Mouse (Mus musculus) intestine, postnatal 0 days (tissue): ENCODE data around the gene Rorc. TPM values are rescaled to one million over a fixed set of nuclear protein-coding genes. Genes with fewer than 3 reads are reported as not detected.

Experiments
- ATAC-seq: fragments of 200-750 bp; cut with Nextera tagmentation; 2 replicates; pipeline ENCODE4 v1.8.0; 2017; ENCODE audit warnings: mild to moderate bottlenecking, moderate TSS enrichment, moderate library complexity
- H3K27ac ChIP-seq: fragments of 300-500 bp; sonication (generic); 2 replicates; pipeline ENCODE4 v1.5.1; 2014; ENCODE audit warnings: mild to moderate bottlenecking, low read depth, low read length, moderate library complexity
- H3K27me3 ChIP-seq: fragments of 300-500 bp; sonication (generic); replicated peaks from 2 replicates; pipeline ENCODE4 v1.6.1; 2014; ENCODE audit warnings: low read length, mixed read lengths; ENCODE audit not compliant: control insufficient read depth, insufficient read depth
- H3K36me3 ChIP-seq: fragments of 300-500 bp; sonication (generic); 2 replicates; pipeline ENCODE4 v1.6.1; 2014; ENCODE audit warnings: mild to moderate bottlenecking, moderate library complexity; ENCODE audit not compliant: control insufficient read depth, insufficient read depth
- H3K4me1 ChIP-seq: fragments of 300-500 bp; sonication (generic); replicated peaks from 2 replicates; pipeline ENCODE4 v1.6.1; 2014; ENCODE audit warnings: antibody characterized with exemption, low read length, mixed read lengths; ENCODE audit not compliant: control insufficient read depth, insufficient read depth
- H3K4me2 ChIP-seq: fragments of 300-500 bp; sonication (generic); replicated peaks from 2 replicates; pipeline ENCODE4 v1.6.1; 2014; ENCODE audit warnings: low read depth, mild to moderate bottlenecking, moderate library complexity
- H3K4me3 ChIP-seq: fragments of 300-500 bp; sonication (generic); 2 replicates; pipeline ENCODE4 v1.5.1; 2014; ENCODE audit warnings: low read depth, low read length
- H3K9ac ChIP-seq: fragments of 300-500 bp; sonication (generic); 2 replicates; pipeline ENCODE4 v1.6.1; 2014; ENCODE audit warnings: mild to moderate bottlenecking, low read depth, low read length
- H3K9me3 ChIP-seq: fragments of 300-500 bp; sonication (generic); 2 replicates; pipeline ENCODE4 v1.6.1; 2016; ENCODE audit warnings: mixed run types; ENCODE audit not compliant: control insufficient read depth
- CTCF ChIP-seq: sonication (generic); IDR thresholded peaks from 2 replicates; pipeline ENCODE4 v1.5.1; 2016; ENCODE audit warnings: low read depth, mild to moderate bottlenecking, control low read depth, antibody characterized with exemption, moderate library complexity
- WGBS: fragments of 180-500 bp; shearing (Covaris S2); extraction: QIAGEN DNeasy Blood & Tissue Kit; methylation state at CpG from one replicate; pipeline ENCODE4 v1.1.7; 2014; 5-methylcytosine and 5-hydroxymethylcytosine counted together
- polyA plus RNA-seq: library from polyadenylated mRNA; unstranded; fragments of >200 nt; fragmentation: Nextera tagmentation; extraction: Ambion mirVana; gene quantifications from 2 replicates; pipeline ENCODE4 v1.2.1, GENCODE M21; 2015

Rorc gene
- polyA plus RNA-seq, 1 experiment from 2014 or later, result 25.5 TPM

GRCm38 (mm10) chr3:94412530-94412929 is 39.9 kb downstream of the Rorc start:
- H3K27ac ChIP-seq, result no peak overlapping the region
- H3K4me3 ChIP-seq, result peak overlapping the region; percentile 40
- H3K36me3 ChIP-seq, result no peaks in the 10 kb centered on the region
- 7% methylated on average over 25 of the region's 25 CpGs for WGBS
- ATAC-seq, result peak; percentile 46
- H3K4me1 ChIP-seq, result no peaks in the 10 kb centered on the region; the same call in 1 of the 2 replicates
- no peak for TF ChIP-seq CTCF
- no peak overlapping the region for H3K9ac ChIP-seq
- H3K27me3 ChIP-seq, result no peaks in the 10 kb centered on the region
- no peaks in the 10 kb centered on the region for H3K9me3 ChIP-seq
- H3K4me2 ChIP-seq, result peak overlapping the region; percentile 66

DNA sequence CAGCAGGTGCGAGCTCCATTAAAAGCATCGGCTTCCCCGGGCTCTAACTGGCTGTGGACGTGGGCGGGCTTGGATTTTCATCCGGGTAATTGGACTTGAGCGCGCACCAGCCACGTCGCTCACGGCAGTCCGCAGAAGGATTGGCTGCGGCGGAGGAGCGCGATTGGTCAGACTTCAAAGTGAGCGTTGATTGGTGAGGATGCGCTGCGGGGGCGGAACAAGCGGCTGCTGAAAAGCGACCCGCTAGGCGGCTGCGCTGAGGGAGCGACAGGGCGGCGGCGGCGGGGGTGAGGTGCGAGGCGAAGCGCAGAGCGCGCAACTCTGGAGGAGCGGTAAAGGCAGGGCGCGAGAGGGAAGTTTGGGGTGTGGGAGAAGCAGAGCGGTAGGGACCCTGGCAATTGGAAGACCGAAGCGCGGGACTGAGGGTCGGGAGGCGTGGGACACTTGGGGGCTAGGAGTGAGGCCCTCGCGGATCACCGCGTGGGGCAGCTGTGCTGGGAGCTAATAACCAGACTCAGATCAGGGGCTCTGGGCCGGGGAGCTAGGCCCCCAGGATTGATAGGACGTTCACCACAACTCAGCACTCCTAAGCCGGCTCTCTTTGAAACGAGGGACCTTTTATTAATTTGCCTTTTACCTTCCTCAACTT is 40.6 kb downstream of the Rorc start, which contains the start of gene Tdrkh:
Gene Tdrkh, plus strand, starts transcription at position 243 of the 649 bp plus-strand sequence.
- Histone ChIP-seq H3K27me3 (no peaks in the 10 kb centered on the region), H3K27ac (no peak within 1 kb of the TSS), H3K4me1 (no peaks in the 10 kb centered on the region; the same call in 1 of the 2 replicates), H3K9ac (no peak within 1 kb of the TSS), H3K4me3 (peak within 1 kb of the TSS; percentile 40), H3K9me3 (no peaks in the 10 kb centered on the region), H3K4me2 (peak within 1 kb of the TSS; percentile 66), H3K36me3 (no peaks in the 10 kb centered on the region)
- WGBS, result 7% methylated on average over 52 of the region's 52 CpGs
- ATAC-seq, result peak; percentile 99
- peak; percentile 52 for TF ChIP-seq CTCF

DNA sequence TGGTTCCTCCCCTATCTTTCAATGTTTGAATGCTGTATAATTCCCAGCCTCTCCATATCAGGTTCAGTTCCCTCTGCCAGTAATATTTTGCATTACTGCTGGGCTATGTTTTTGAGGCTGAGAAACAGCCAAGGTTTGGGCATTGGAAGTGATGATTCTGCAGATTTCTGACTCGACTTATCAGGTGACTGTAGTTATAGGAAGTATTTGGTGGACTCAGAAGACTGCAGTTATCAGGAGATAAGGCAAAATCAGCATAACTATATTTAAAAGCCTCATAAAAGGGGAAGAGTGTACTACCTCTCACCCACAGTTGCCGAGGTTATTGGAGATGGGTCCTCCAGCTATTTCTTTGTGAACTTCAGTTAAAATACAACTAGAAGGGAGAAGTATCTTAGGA is 58.4 kb downstream of the Rorc start:
- WGBS, result 33% methylated on average over 2 of the region's 2 CpGs
- Histone ChIP-seq H3K36me3 (no peaks in the 10 kb centered on the region), H3K9ac (no peak overlapping the region), H3K9me3 (no peaks in the 10 kb centered on the region), H3K27me3 (no peaks in the 10 kb centered on the region), H3K4me3 (no peak overlapping the region), H3K4me2 (no peak overlapping the region), H3K4me1 (no peaks in the 10 kb centered on the region), H3K27ac (no peak overlapping the region)
- ATAC-seq, result no peak
- no peak for TF ChIP-seq CTCF

DNA sequence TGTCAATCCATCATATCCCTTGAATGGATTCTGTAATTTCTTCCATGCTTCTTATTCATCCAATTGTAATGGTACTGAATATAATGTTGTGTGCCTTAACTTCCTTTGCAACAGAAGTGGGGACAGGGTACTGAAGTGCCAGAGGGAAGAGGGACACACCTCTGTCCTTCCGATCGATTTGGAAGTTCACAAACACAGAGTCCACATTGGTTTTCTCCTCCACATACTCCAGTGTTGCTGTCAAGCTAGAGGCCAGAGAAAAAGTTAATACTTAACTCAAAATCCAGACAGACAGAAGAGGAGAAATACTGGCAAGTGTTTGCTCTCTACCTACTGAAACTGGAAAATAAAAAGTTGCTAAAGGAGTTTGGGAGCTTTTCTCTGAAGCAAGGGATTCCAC is 61.7 kb downstream of the Rorc start:
- 39% methylated on average over 2 of the region's 2 CpGs for WGBS
- no peaks in the 10 kb centered on the region for H3K27me3 ChIP-seq
- no peak overlapping the region for H3K4me2 ChIP-seq

GRCm38 (mm10) chr3:94436420-94436819 is 63.8 kb downstream of the Rorc start:
- no peaks in the 10 kb centered on the region for H3K36me3 ChIP-seq
- no peaks in the 10 kb centered on the region for H3K27me3 ChIP-seq
- no peak overlapping the region for H3K27ac ChIP-seq
- no peak overlapping the region for H3K4me2 ChIP-seq
- no peaks in the 10 kb centered on the region for H3K4me1 ChIP-seq
- no peak overlapping the region for H3K9ac ChIP-seq
- no peak for TF ChIP-seq CTCF
- no peak for ATAC-seq
- no peaks in the 10 kb centered on the region for H3K9me3 ChIP-seq
- WGBS, result 82% methylated on average over 9 of the region's 9 CpGs
- H3K4me3 ChIP-seq, result no peak overlapping the region

More for the DNA sequence above, 61.7 kb downstream of the Rorc start:
- Histone ChIP-seq H3K4me1 (no peaks in the 10 kb centered on the region), H3K36me3 (no peaks in the 10 kb centered on the region), H3K4me3 (no peak overlapping the region), H3K9ac (no peak overlapping the region), H3K27ac (no peak overlapping the region), H3K9me3 (no peaks in the 10 kb centered on the region)
- no peak for ATAC-seq
- no peak for TF ChIP-seq CTCF

DNA sequence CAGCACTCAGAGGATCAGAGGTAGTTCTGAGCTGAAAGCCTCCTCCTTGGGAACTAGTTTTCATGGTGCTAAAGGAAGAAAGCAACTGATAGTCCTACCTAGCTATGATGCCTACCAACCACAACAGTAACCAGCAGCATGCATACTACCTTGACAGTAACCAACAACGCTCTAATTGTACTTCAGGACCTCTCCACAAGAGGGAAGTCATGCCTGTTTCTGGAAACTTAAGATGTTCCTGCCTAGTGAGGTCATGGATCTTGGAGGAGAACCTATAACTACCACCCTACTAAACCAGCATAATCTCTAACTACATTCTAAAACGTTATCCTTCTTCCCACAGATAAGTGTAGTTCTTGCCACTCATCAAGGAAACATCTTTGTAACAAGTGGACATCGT is 68.6 kb downstream of the Rorc start:
- Histone ChIP-seq H3K27me3 (no peaks in the 10 kb centered on the region), H3K4me3 (no peak overlapping the region), H3K9ac (no peak overlapping the region), H3K36me3 (peaks cover 4% of the 10 kb centered on the region), H3K4me1 (no peaks in the 10 kb centered on the region), H3K27ac (no peak overlapping the region), H3K9me3 (no peaks in the 10 kb centered on the region), H3K4me2 (no peak overlapping the region)
- TF ChIP-seq CTCF, result peak; percentile 69
- ATAC-seq, result no peak
- WGBS, result 39% methylated on average over 3 of the region's 3 CpGs
